Mouse (Mus musculus): ENCODE measurements at regions not wholly inside any gene's neighbourhood (a gene's known extent, or its start where the extent isn't known, plus 50 kb on each side); places are given as distances from the start of the nearest gene placed in this dataset.

DNA sequence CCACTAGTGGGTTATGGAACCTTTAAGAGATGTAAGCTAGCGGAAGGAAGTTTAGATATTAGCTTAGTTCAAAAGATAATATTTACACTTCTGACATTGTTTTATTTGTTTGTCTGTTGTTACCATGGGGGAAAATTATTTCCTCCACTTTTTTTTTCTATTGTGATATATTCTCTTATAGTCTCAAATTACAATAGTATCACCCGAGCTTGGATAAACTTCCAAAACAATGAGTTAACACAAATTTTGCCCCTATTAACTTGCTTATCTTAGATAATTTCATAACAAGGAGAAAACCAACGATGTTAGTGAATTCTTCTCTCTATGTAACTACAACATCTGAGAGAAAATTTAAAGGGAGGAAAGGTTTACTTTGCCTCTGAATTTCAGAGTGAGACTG, 1350.1 kb downstream of the Cdh8 start:
- Histone ChIP-seq H3K9me3 (replicated peaks; ENCODE audit: control insufficient read depth, low read length) (no peaks in the 10 kb centered on the region), H3K36me3 (ENCODE audit: control insufficient read depth, insufficient read depth) (no peaks in the 10 kb centered on the region), H3K4me1 (ENCODE audit: control insufficient read depth, low read depth, low read length) (no peaks in the 10 kb centered on the region), H3K27me3 (ENCODE audit: control insufficient read depth, insufficient read depth, low read depth, low read length) (no peaks in the 10 kb centered on the region), H3K27ac (ENCODE audit: low read length) (no peak overlapping the region), H3K9ac (ENCODE audit: low read depth, low read length) (no peak overlapping the region), H3K4me3 (ENCODE audit: low read depth, low read length) (no peak overlapping the region), H3K4me2 (ENCODE audit: low read depth, low read length) (no peak overlapping the region)
- ATAC-seq (ENCODE audit: low read depth): no peak
- 45% methylated on average over 3 of the region's 3 CpGs for WGBS (ENCODE audit: insufficient replicate concordance)

DNA sequence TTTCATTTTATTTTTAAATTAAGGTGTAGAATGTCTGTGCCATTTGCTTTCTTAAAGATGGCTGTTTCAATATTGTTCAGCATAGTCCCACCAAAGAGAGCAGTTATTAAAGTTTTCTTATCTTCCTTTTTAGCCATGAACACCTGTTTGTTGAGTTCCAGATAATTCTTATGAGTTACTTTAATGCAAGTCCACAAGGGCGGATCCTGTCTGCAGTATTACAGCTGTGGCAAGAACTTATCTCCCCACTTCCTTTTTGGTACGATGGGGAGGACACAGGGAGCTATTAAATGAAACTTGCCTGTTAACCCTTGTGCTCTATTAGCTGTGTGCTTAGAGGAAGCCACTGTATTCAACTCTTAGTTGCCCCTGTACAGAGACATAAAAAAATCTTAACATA, 1350.9 kb downstream of the Cdh8 start:
- Histone ChIP-seq H3K9ac (ENCODE audit: low read depth, low read length) (no peak overlapping the region), H3K4me1 (ENCODE audit: control insufficient read depth, low read depth, low read length) (no peaks in the 10 kb centered on the region), H3K4me3 (ENCODE audit: low read depth, low read length) (no peak overlapping the region), H3K27me3 (ENCODE audit: control insufficient read depth, insufficient read depth, low read depth, low read length) (no peaks in the 10 kb centered on the region), H3K36me3 (ENCODE audit: control insufficient read depth, insufficient read depth) (no peaks in the 10 kb centered on the region), H3K4me2 (ENCODE audit: low read depth, low read length) (no peak overlapping the region), H3K27ac (ENCODE audit: low read length) (no peak overlapping the region), H3K9me3 (replicated peaks; ENCODE audit: control insufficient read depth, low read length) (no peaks in the 10 kb centered on the region)
- ATAC-seq (ENCODE audit: low read depth): peak; percentile 68
- 22% methylated on average over 2 of the region's 2 CpGs for WGBS (ENCODE audit: insufficient replicate concordance)

DNA sequence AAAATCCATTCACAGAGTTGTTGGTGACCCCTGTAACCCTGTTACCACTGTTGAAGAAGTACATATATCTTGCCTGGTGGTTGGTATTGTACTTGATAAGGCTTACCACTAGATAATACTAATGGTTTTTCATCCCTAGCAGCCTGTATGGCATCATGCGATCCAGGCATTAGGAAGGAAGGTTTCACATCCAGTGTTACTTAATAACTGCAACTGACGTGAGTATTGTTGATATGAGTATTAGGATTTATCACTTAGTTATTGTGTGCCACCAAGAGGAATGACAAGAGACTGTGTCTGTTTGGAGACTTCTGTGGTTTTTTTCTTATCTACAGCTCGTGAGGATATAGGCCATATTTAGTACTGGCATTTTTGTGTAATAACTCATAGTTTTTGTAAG, 1354.5 kb downstream of the Cdh8 start:
- WGBS (ENCODE audit: insufficient replicate concordance): 21% methylated on average over 3 of the region's 3 CpGs
- Histone ChIP-seq H3K4me2 (ENCODE audit: low read depth, low read length) (no peak overlapping the region), H3K27me3 (ENCODE audit: control insufficient read depth, insufficient read depth, low read depth, low read length) (no peaks in the 10 kb centered on the region), H3K36me3 (ENCODE audit: control insufficient read depth, insufficient read depth) (no peaks in the 10 kb centered on the region), H3K9ac (ENCODE audit: low read depth, low read length) (no peak overlapping the region), H3K27ac (ENCODE audit: low read length) (no peak overlapping the region), H3K9me3 (replicated peaks; ENCODE audit: control insufficient read depth, low read length) (no peaks in the 10 kb centered on the region), H3K4me3 (ENCODE audit: low read depth, low read length) (no peak overlapping the region), H3K4me1 (ENCODE audit: control insufficient read depth, low read depth, low read length) (no peaks in the 10 kb centered on the region)
- no peak for ATAC-seq (ENCODE audit: low read depth)

DNA sequence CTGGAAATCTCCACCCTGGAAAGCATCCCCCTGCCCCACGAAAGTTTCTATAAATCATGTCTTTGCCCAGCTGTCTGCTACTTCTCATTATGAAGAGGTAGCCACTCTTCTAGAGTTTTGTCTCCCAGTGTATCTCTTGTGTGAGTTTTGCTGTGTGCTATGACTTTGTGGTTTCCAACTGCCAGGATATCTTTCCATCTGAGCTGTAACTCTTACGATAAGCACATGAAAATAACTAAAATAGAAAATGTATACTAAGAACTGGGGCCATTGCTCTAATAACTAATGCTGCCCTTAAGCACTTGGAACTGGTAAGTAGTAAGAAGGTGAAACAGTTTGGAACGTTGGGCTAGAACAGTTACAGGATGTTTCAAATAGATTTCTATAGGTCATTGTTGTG, 1362.6 kb downstream of the Cdh8 start:
- no peaks in the 10 kb centered on the region; the same call in 1 of the 2 replicates for H3K9me3 ChIP-seq (replicated peaks; ENCODE audit: control insufficient read depth, low read length)
- H3K27ac ChIP-seq (ENCODE audit: low read length): no peak overlapping the region
- H3K9ac ChIP-seq (ENCODE audit: low read depth, low read length): no peak overlapping the region
- H3K4me3 ChIP-seq (ENCODE audit: low read depth, low read length): no peak overlapping the region
- no peaks in the 10 kb centered on the region for H3K4me1 ChIP-seq (ENCODE audit: control insufficient read depth, low read depth, low read length)
- H3K36me3 ChIP-seq (ENCODE audit: control insufficient read depth, insufficient read depth): no peaks in the 10 kb centered on the region
- WGBS (ENCODE audit: insufficient replicate concordance): 49% methylated on average over 3 of the region's 3 CpGs
- H3K4me2 ChIP-seq (ENCODE audit: low read depth, low read length): no peak overlapping the region
- H3K27me3 ChIP-seq (ENCODE audit: control insufficient read depth, insufficient read depth, low read depth, low read length): no peaks in the 10 kb centered on the region
- ATAC-seq (ENCODE audit: low read depth): no peak

DNA sequence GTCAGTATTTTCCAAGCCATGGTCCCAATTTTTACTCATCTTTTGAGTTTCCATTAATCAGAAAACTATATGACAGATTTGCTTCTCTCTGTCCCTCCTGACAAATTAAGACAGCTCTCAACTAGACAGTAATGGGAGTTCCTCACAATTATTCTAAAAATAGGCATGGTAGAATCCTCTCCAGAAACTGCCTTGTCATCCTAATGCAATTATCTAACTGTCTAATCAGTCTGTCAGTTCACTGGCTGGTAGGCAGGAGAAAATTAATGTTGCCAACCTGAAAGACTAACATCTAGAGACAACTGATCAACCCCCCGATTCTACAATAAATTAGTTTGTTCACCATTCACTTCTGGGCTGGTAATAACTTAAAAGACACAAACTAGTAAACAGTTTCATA, 1399.7 kb downstream of the Cdh8 start:
- no peak overlapping the region for H3K4me2 ChIP-seq (ENCODE audit: low read depth, low read length)
- no peak overlapping the region for H3K4me3 ChIP-seq (ENCODE audit: low read depth, low read length)
- no peaks in the 10 kb centered on the region for H3K27me3 ChIP-seq (ENCODE audit: control insufficient read depth, insufficient read depth, low read depth, low read length)
- 55% methylated on average over 1 of the region's 1 CpGs for WGBS (ENCODE audit: insufficient replicate concordance)
- H3K9me3 ChIP-seq (replicated peaks; ENCODE audit: control insufficient read depth, low read length): no peaks in the 10 kb centered on the region
- H3K4me1 ChIP-seq (ENCODE audit: control insufficient read depth, low read depth, low read length): no peaks in the 10 kb centered on the region
- 0 out of 2 replicates have a peak, but pooled peaks have one; percentile 37 for ATAC-seq (ENCODE audit: low read depth)
- H3K9ac ChIP-seq (ENCODE audit: low read depth, low read length): no peak overlapping the region
- H3K27ac ChIP-seq (ENCODE audit: low read length): no peak overlapping the region
- H3K36me3 ChIP-seq (ENCODE audit: control insufficient read depth, insufficient read depth): no peaks in the 10 kb centered on the region
